Mouse (Mus musculus) intestine, embryonic 15.5 days (tissue): ENCODE results near the gene Olfr994. TPM values are rescaled to one million over a fixed set of nuclear protein-coding genes. Genes with fewer than 3 reads are reported as not detected.

Experiments
- ATAC-seq: fragments of 200-750 bp; cut with Nextera tagmentation; 2 replicates; pipeline ENCODE4 v1.8.0; 2017; ENCODE audit warnings: moderate TSS enrichment, moderate library complexity
- H3K27ac ChIP-seq: fragments of 300-500 bp; sonication (generic); 2 replicates; pipeline ENCODE4 v1.5.1; 2015; ENCODE audit warnings: mild to moderate bottlenecking, inconsistent platforms
- H3K27me3 ChIP-seq: fragments of 300-500 bp; sonication (generic); replicated peaks from 2 replicates; pipeline ENCODE4 v1.6.1; 2015; ENCODE audit warnings: inconsistent platforms
- H3K36me3 ChIP-seq: fragments of 300-500 bp; sonication (generic); 2 replicates; pipeline ENCODE4 v1.6.1; 2015; ENCODE audit warnings: inconsistent platforms
- H3K4me1 ChIP-seq: fragments of 300-500 bp; sonication (generic); replicated peaks from 2 replicates; pipeline ENCODE4 v1.6.1; 2015; ENCODE audit warnings: inconsistent platforms
- H3K4me2 ChIP-seq: fragments of 300-500 bp; sonication (generic); replicated peaks from 2 replicates; pipeline ENCODE4 v1.6.1; 2015; ENCODE audit warnings: mild to moderate bottlenecking, inconsistent platforms
- H3K4me3 ChIP-seq: fragments of 300-500 bp; sonication (generic); replicated peaks from 2 replicates; pipeline ENCODE4 v1.5.1; 2015; ENCODE audit warnings: inconsistent platforms
- H3K9ac ChIP-seq: fragments of 300-500 bp; sonication (generic); 2 replicates; pipeline ENCODE4 v1.6.1; 2015; ENCODE audit warnings: inconsistent platforms
- H3K9me3 ChIP-seq: fragments of 300-500 bp; sonication (generic); 2 replicates; pipeline ENCODE4 v1.6.1; 2016; ENCODE audit warnings: inconsistent platforms
- WGBS: fragments of 180-500 bp; shearing (Covaris S2); methylation state at CpG from one replicate; pipeline ENCODE4 v1.1.7; 2015; 5-methylcytosine and 5-hydroxymethylcytosine counted together
- polyA plus RNA-seq: library from polyadenylated mRNA; unstranded; fragments of >200 nt; fragmentation: Nextera tagmentation; extraction: Ambion mirVana; gene quantifications from 2 replicates; pipeline ENCODE4 v1.2.1, GENCODE M21; 2015

Gene Olfr994
- not detected in 2 replicates for polyA plus RNA-seq

- no peak within 1 kb of the TSS for H3K9ac ChIP-seq
- H3K36me3 ChIP-seq, result no peaks in the 10 kb centered on the region
- no peaks in the 10 kb centered on the region for H3K4me1 ChIP-seq
- 83% methylated on average over 3 of the region's 3 CpGs for WGBS
- no peak for ATAC-seq
- no peaks in the 10 kb centered on the region for H3K9me3 ChIP-seq
- no peak within 1 kb of the TSS for H3K4me2 ChIP-seq
- H3K27me3 ChIP-seq, result no peaks in the 10 kb centered on the region
- no peak within 1 kb of the TSS for H3K27ac ChIP-seq
- no peak within 1 kb of the TSS for H3K4me3 ChIP-seq
Observed at GRCm38 (mm10) chr2:85436351-85436750, at the start of gene Olfr994. Gene Olfr994, minus strand, starts transcription at chr2:85436451.

- no peaks in the 10 kb centered on the region for H3K9me3 ChIP-seq
- ATAC-seq, result no peak
- no peak overlapping the region for H3K9ac ChIP-seq
- no peaks in the 10 kb centered on the region for H3K27me3 ChIP-seq
- H3K27ac ChIP-seq, result no peak overlapping the region
- no peaks in the 10 kb centered on the region for H3K36me3 ChIP-seq
- no peak overlapping the region for H3K4me3 ChIP-seq
- 74% methylated on average over 3 of the region's 3 CpGs for WGBS
- H3K4me1 ChIP-seq, result no peaks in the 10 kb centered on the region
- H3K4me2 ChIP-seq, result no peak overlapping the region
Observed at GRCm38 (mm10) chr2:85466801-85467325, 30.6 kb upstream of the Olfr994 start.

GRCm38 (mm10) chr2:85443539-85443938 is 7.3 kb upstream of the Olfr994 start, which contains the start of gene Olfr995:
Gene Olfr995, minus strand, starts transcription at chr2:85443639.
- H3K27ac ChIP-seq, result no peak within 1 kb of the TSS
- no peak for ATAC-seq
- H3K27me3 ChIP-seq, result no peaks in the 10 kb centered on the region
- 26% methylated on average over 1 of the region's 1 CpGs for WGBS
- H3K9me3 ChIP-seq, result no peaks in the 10 kb centered on the region
- H3K4me1 ChIP-seq, result no peaks in the 10 kb centered on the region
- no peak within 1 kb of the TSS for H3K4me2 ChIP-seq
- H3K36me3 ChIP-seq, result no peaks in the 10 kb centered on the region
- no peak within 1 kb of the TSS for H3K9ac ChIP-seq
- H3K4me3 ChIP-seq, result no peak within 1 kb of the TSS

- Histone ChIP-seq H3K4me1 (no peaks in the 10 kb centered on the region), H3K9ac (no peak overlapping the region), H3K27me3 (no peaks in the 10 kb centered on the region), H3K9me3 (no peaks in the 10 kb centered on the region), H3K4me2 (no peak overlapping the region), H3K36me3 (no peaks in the 10 kb centered on the region), H3K4me3 (no peak overlapping the region), H3K27ac (no peak overlapping the region)
- no peak for ATAC-seq
Observed at GRCm38 (mm10) chr2:85442546-85442945, 6.3 kb upstream of the Olfr994 start.

GRCm38 (mm10) chr2:85425893-85426292 is 10.4 kb downstream of the Olfr994 start:
- H3K4me1 ChIP-seq, result no peaks in the 10 kb centered on the region
- H3K9me3 ChIP-seq, result no peaks in the 10 kb centered on the region
- no peak overlapping the region for H3K4me2 ChIP-seq
- no peak overlapping the region for H3K9ac ChIP-seq
- no peaks in the 10 kb centered on the region for H3K27me3 ChIP-seq
- 74% methylated on average over 1 of the region's 1 CpGs for WGBS
- no peaks in the 10 kb centered on the region for H3K36me3 ChIP-seq
- H3K27ac ChIP-seq, result no peak overlapping the region
- H3K4me3 ChIP-seq, result no peak overlapping the region
- no peak for ATAC-seq

GRCm38 (mm10) chr2:85414777-85415176 is 21.5 kb downstream of the Olfr994 start, which contains the start of gene Olfr993:
Gene Olfr993, minus strand, starts transcription at chr2:85414877.
- no peak within 1 kb of the TSS for H3K4me2 ChIP-seq
- no peak within 1 kb of the TSS for H3K27ac ChIP-seq
- no peak for ATAC-seq
- no peak within 1 kb of the TSS for H3K4me3 ChIP-seq
- H3K27me3 ChIP-seq, result no peaks in the 10 kb centered on the region
- no peaks in the 10 kb centered on the region for H3K9me3 ChIP-seq
- H3K9ac ChIP-seq, result no peak within 1 kb of the TSS
- no peaks in the 10 kb centered on the region for H3K36me3 ChIP-seq
- no peaks in the 10 kb centered on the region for H3K4me1 ChIP-seq

GRCm38 (mm10) chr2:85409369-85409768 is 26.9 kb downstream of the Olfr994 start, which contains the start of gene Olfr992:
Gene Olfr992, minus strand, starts transcription at chr2:85409469.
- ATAC-seq, result no peak
- no peaks in the 10 kb centered on the region for H3K4me1 ChIP-seq
- H3K4me2 ChIP-seq, result no peak within 1 kb of the TSS
- WGBS, result 42% methylated on average over 2 of the region's 2 CpGs
- H3K27ac ChIP-seq, result no peak within 1 kb of the TSS
- no peak within 1 kb of the TSS for H3K4me3 ChIP-seq
- no peaks in the 10 kb centered on the region for H3K36me3 ChIP-seq
- H3K27me3 ChIP-seq, result no peaks in the 10 kb centered on the region
- no peaks in the 10 kb centered on the region for H3K9me3 ChIP-seq
- H3K9ac ChIP-seq, result no peak within 1 kb of the TSS

Other genes starting within 250 kb of the Olfr994 start
- gene Lrrc55, start 239.3 kb downstream of the Olfr994 start, polyA plus RNA-seq, result 4.2 and 4.4 TPM in 2 replicates
- gene Olfr987, start 97.1 kb downstream of the Olfr994 start, polyA plus RNA-seq, result not detected in 2 replicates
- gene Olfr988, start 73.2 kb downstream of the Olfr994 start, polyA plus RNA-seq, result not detected in 2 replicates
- not detected in 2 replicates for gene Olfr992, start 27.0 kb downstream of the Olfr994 start, polyA plus RNA-seq
- gene Olfr993, start 21.6 kb downstream of the Olfr994 start, polyA plus RNA-seq, result not detected in 2 replicates
- gene Olfr995, start 7.2 kb upstream of the Olfr994 start, polyA plus RNA-seq, result not detected in 2 replicates
- gene 4833423E24Rik, start 82.6 kb upstream of the Olfr994 start, polyA plus RNA-seq, result 0.06 and 0.10 TPM in 2 replicates
- not detected in 2 replicates for gene Olfr996, start 142.8 kb upstream of the Olfr994 start, polyA plus RNA-seq
- gene Olfr998, start 152.5 kb upstream of the Olfr994 start, polyA plus RNA-seq, result not detected in 2 replicates
- not detected in 2 replicates for gene Olfr1000, start 175.5 kb upstream of the Olfr994 start, polyA plus RNA-seq
- not detected in 2 replicates for gene Olfr1002, start 214.3 kb upstream of the Olfr994 start, polyA plus RNA-seq
- not detected in 2 replicates for gene Olfr154, start 228.0 kb upstream of the Olfr994 start, polyA plus RNA-seq
- gene Olfr1006, start 242.3 kb upstream of the Olfr994 start, polyA plus RNA-seq, result not detected in 2 replicates